Mouse (Mus musculus): ENCODE data around the gene Tnfrsf18.

Gene Tnfrsf18

GRCm38 (mm10) chr4:156076911-156077382, 51.0 kb downstream of the Tnfrsf18 start:
- no peak for DNase-seq (ENCODE audit: low read depth)

- DNase-seq (ENCODE audit: low read depth), result no peak
These were observed 51.7 kb downstream of the Tnfrsf18 start for GRCm38 (mm10) chr4:156077499-156078301.

All from c-Kit-positive CD71-positive TER-119-negative erythroid progenitor cells, embryonic 14.5 days (primary cell).